Mouse (Mus musculus) c-Kit-positive CD71-negative TER-119-negative erythroid progenitor cells, embryonic 14.5 days (primary cell): Measurements from ENCODE around the gene Gm3448.
"Not testable (repeated sequence)": the region's sequence is repeated elsewhere in the genome, so short reads cannot be mapped to it uniquely, and the experiment has no call there.

Experiments used
- DNase-seq: peaks from one replicate; pipeline ENCODE4 v3.0.0-alpha.2; 2013; ENCODE audit warnings: low read depth

The Gm3448 gene

GRCm38 (mm10) chr17:15041175-15041729, at the start of gene Gm3448, which contains the start of the genes Ermard and Tcte3:
TSS of gene Gm3448 (minus strand) at chr17:15041537.
TSS of gene Ermard (plus strand) at chr17:15041208.
TSS of gene Tcte3 (minus strand) at chr17:15041488.
- DNase-seq: not testable (repeated sequence)

DNA sequence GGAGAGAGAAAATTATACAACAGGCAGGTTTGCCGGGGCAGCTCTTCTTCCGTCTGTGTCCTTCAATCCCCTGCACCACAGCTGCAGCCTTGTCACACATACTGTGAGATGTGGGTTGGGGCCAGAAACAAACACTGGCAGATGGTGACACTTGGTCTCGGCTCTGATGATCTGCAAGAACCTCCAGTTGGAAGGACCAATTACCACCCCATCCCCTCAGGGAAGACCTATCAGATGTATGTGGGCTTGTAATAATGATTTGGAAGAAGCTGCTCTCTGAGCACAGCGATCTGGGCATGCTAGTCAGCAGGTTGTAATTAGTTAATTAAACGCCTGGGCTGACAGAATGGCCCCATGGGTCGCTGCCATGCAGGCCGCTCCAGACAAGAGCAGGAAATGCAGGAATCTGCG, 47.3 kb upstream of the Gm3448 start:
- DNase-seq: no peak

DNA sequence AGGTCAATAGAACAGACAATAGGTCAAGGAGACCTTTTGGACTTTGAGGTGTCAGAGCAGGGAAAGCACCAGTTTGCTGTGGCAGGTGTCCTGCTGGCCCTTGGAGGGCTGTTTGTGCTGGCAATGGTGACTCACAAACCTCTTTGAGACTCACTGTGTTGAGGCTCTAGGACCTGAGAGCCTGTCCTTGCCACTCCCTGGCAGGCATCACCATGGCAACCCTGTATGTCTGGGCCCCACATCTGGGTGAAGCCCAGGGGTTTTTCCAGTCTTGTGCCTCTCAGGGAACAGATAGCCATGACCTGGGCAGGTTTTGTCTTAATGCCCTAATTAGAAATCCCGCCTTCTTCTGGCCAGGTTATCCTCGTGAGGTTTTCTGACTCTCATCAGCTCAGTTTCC, 46.8 kb upstream of the Gm3448 start:
- no peak for DNase-seq

DNA sequence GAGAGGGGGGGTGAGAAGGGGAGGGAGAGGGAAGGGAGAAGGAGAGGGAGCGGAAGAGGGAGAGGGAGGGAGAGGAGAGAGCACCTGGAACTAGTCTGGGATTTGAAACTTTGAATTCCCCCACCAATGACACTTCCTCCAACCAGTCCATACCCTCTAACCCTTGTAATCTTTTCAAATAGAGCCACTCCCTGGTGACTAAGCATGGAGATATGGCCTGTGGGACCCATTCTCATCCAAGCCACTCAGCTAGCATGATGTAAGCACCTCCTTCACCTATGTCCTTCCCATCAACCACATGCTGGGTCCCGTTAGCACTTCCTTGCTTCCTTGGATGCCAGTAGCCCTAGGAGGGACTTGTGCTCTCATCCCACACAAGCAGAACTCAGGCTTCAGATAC, 43.7 kb upstream of the Gm3448 start:
- DNase-seq: no peak

- no peak for DNase-seq
Observed at GRCm38 (mm10) chr17:15084226-15084848, 43.0 kb upstream of the Gm3448 start.

DNA sequence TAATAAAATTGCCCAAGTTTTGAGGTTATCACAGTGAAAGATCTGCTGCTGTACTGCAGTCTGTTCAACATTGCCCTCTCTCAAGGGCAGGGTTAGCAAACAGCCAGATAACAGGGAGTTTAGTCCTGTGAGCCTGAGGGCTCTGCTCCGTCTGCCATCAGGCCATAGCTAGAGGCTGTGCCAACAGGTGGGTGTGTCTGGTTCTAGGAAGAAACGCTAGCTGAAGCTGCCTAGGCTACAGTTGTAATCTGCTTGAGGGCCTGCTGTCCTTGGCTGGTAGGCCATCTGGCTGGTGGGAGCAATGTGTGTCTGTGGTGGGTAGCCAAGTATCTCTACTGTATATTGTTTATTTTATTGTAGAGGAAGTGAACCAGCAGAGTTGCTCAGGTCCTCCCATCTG, 36.2 kb upstream of the Gm3448 start:
- DNase-seq: no peak

DNA sequence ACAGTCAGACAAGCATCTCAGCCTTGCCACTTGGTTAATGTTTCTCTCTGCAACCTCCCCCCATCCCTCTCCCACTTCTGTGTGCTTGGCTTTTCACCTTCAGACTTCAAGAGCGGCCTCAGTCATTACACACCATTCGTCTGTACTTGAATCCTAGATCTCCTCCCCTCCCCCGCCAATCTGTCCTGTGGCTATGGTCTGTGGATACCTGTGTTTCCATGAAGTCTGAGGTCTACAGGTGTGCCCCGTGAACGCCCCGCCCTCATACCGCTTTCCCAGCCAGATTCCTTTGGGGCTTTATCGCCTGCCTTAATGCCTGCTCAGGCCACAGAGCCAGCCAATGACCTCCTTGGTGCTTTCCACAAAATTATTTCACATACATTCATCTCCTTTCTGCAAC, 33.7 kb upstream of the Gm3448 start:
- no peak for DNase-seq

GRCm38 (mm10) chr17:15072211-15072610, 30.9 kb upstream of the Gm3448 start:
- no peak for DNase-seq

- no peak for DNase-seq
Observed at GRCm38 (mm10) chr17:15069124-15069523, 27.8 kb upstream of the Gm3448 start.

DNA sequence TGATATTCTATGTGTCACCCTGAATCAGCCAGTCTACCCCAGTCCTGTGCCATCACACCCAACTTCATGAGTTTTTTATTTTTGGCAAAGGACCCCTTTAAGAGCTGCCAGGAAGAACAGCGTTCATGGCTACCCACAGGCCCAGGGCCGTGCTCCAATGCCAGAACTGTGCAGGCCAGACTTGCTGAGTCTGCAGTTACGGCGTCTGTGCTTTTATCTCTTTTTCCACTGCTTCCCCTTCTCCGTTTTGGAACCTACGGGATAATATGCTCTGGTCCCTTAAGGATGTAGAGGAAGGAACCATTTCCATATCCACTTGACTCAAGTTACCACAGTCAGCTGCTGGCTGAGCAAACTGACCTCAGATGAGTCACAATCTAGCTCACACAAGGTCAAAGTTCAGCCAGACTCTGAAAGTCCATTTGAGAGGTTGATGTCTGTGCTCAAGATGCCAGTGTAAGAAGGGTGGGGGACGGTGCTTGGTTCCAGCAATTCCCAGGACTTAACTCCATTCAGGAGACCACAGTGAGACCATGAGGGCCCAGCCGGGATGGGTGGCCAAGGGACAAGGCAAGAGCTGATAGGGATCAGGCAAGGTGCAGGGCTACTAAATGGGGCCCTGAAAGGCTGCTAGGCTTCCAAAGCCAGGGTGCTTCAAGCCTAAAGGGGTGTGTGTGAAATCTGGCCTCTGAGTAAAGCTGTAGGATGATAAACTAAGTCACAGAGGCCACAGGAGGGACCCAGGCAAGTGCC, 26.9 kb upstream of the Gm3448 start:
- no peak for DNase-seq

GRCm38 (mm10) chr17:15066911-15067310, 25.6 kb upstream of the Gm3448 start:
- DNase-seq: no peak

- no peak for DNase-seq
Observed at GRCm38 (mm10) chr17:15066066-15066465, 24.7 kb upstream of the Gm3448 start.

DNA sequence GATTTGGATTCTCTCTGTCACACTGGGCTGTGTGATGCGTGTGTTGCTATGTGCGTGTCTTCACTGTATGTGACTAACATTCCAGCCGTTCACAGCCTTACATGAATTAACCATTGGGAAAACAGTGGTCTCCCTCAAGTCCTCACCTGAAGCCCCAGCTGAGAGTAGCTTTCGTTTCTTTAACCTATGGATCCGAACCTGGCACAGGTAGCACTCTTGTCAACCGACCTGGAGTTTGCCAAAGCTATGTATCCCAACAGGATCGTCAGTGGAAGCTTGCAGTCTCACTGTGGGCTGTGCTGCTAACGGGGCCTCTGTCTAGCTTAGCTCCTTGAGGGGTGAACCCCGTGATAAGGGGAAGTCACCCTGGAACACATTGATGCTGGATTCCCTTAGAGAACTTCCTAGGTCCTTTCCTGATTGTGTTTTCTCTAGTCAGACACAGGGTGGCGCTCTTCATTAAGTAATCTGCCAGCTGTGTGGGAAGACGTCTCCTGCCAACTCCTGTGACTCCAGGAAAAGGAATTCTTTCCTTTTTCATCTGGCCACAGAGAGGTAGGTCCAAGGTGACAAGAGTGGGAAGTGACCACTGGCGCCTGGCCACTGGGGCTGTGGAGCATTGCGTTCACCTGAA, 24.2 kb upstream of the Gm3448 start:
- peak; percentile 37 for DNase-seq

- no peak for DNase-seq
Observed at GRCm38 (mm10) chr17:15060356-15060755, 19.0 kb upstream of the Gm3448 start.

DNA sequence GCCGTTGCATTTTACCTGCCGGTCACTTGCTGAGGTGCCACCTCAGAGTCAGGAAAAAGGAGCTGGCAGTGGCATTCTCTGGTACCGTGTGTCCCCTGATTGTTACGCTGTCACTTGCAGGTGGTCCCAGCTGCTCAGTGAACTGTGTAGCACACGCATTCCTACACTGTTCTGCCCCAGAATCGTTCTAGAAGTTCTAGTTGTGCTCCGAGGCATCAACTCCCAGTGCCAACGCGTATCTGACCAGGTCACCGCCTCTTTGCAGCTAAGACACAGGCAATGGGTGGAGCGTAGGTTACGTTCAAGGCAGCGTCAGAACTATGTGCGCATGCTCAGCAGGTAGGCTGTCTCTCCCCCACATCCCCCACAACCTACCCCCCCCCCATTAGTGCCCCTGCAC, 18.3 kb upstream of the Gm3448 start:
- no peak for DNase-seq

DNA sequence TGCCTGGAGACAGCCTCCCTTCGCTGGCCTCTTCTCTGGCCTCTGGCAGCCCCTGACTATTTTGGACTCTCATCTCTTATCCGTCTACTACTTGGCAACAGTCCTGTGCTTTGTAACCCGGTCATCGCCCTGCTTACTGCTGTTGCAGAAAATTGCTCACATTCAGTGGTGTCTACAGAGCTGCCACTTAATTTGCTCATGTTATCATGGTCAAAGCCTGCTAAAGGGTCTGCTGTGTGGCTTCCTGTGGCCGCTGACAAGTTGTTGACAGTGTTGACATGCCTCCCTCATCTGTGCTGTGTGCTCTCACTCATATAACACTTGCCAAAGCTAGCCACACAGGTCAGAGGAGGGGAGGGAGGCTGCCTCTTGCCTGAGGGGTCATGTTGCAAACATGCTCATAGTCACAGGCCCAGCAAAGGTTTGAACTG, 16.8 kb upstream of the Gm3448 start:
- DNase-seq: no peak

DNA sequence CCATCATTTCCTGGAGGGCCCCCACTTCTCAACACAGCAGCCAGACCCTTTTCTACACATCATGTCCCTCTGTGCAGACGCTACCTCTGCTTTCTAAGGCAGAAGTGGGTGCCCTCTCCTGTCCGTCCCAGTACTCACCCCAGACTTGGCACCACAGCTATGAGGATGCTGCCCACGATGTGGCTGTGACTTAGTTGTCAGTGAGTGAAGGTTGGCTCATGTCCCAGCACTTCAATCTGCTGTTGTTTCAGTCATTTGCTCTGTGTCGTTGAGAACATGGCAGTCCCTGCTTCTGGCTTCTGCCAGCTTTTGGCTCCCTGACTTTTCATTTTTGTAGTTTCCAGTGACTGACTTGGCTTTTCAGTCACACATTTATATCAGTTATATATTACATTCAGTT, 14.6 kb upstream of the Gm3448 start:
- no peak for DNase-seq

DNA sequence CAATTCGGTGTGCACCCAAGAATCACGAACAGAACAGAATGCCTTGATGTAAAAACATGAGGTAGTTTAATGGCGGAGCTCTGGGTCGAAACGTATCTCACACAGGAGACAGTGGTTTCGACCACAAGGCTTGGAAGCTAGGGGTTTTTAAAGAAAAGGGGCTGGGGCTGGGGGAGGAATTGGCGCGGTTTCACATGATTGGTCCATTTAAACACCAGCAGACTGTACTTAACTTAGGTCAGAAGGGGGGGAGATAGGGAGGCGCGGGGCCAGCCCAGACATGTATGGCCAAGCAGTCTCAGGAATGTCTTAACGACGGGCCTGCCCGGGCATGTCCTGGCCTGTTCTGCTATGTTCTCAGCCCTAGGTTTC, 12.5 kb upstream of the Gm3448 start:
- not testable (repeated sequence) for DNase-seq

DNA sequence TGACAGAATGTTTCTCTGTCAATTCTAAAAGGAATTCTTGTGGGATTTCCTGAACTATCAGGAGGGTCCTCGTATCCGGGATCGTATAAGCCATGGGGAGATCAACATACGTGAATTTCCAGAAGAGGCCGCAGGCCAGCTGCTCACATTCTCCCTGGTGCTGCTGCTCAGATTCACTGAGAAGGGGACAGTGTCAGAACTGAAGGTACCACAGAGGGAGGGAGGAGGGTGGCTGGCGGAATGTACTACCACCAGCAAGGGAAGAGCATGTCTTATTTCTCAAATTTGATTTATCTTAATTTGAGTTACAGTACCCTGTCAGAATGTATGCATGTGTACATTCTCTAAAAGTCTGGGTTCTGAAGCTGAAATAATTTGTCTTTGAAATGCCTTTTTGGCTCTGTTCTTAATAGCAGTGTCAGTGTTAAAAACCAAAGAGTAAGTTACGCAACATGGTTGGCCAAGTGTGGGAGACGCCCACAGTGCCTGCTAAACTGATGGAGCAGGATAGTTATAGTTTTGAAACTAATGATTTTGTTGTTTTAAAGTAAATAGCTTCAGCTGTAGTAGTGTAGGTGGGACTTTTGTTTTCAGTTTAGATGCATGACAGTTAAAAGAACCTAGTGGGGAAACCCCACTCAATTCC, 12.0 kb upstream of the Gm3448 start:
- not testable (repeated sequence) for DNase-seq

- DNase-seq: not testable (repeated sequence)
Observed at GRCm38 (mm10) chr17:15052766-15053165, 11.4 kb upstream of the Gm3448 start.

GRCm38 (mm10) chr17:15050338-15050737, 9.0 kb upstream of the Gm3448 start:
- DNase-seq: not testable (repeated sequence)

GRCm38 (mm10) chr17:15040455-15040854, 882 bp downstream of the Gm3448 start:
- not testable (repeated sequence) for DNase-seq
